Mouse (Mus musculus) olfactory bulb, adult 2 months (tissue): ENCODE results near the gene Kmt2b.

Experiments used
- CTCF ChIP-seq: fragments of 200-500 bp; IDR thresholded peaks from 2 replicates; pipeline ENCODE4 v1.5.1; 2012; ENCODE audit warnings: low read depth, mild to moderate bottlenecking, low read length, moderate library complexity; ENCODE audit not compliant: insufficient read depth
- POLR2A ChIP-seq: fragments of 200-500 bp; IDR thresholded peaks from 2 replicates; pipeline ENCODE4 v1.6.1; 2012; ENCODE audit warnings: mild to moderate bottlenecking, low read depth, low read length, moderate library complexity; ENCODE audit not compliant: insufficient read depth

DNA sequence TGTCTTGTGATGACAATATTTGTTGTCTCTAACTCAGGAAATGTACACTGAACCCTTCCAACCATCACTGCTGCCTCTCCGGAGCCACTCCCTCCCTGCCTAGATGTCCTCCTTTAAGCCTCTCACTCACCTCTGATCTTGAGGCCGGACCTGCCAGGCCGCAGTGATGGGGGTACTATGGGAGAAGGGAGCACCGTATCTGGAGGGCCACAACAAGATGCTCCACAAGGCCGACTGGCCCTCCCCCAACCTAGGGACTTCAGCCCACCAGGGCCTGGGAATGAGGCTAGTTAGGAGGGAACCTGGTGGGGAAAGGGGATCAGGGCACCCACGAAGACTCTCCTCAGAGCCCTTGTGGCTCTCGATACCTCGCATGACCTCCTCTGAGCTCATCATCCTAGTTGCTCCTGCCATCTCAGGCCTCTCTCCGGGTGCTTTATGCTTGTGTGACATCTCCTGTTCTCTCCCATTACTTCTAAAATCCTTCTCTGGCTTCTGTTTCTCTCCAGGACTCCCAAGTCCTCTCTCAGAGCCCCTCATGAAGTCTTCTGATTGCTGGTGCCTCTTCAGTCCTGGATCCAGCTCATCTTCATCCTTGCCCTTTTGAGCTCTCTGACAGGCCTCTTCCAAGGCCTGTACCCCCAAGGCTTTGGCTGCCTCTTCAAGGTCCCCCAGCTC is 2.5 kb upstream of the Kmt2b start:
- TF ChIP-seq POLR2A: no peak
- no peak for TF ChIP-seq CTCF
